Mouse (Mus musculus): ENCODE results near the gene Hsd17b11.
"Not testable (repeated sequence)": the region's sequence is repeated elsewhere in the genome, so short reads cannot be mapped to it uniquely, and the experiment has no call there.

Hsd17b11 gene

GRCm38 (mm10) chr5:103993601-103994000, 28.1 kb downstream of the Hsd17b11 start:
- in situ Hi-C loops (cut with MseI, MboI): no loop called here

GRCm38 (mm10) chr5:103992831-103993230, 28.9 kb downstream of the Hsd17b11 start:
- in situ Hi-C loops (cut with MseI, MboI): no loop called here

GRCm38 (mm10) chr5:103980705-103981560, 40.8 kb downstream of the Hsd17b11 start:
- in situ Hi-C loops (cut with MseI, MboI): no loop called here

DNA sequence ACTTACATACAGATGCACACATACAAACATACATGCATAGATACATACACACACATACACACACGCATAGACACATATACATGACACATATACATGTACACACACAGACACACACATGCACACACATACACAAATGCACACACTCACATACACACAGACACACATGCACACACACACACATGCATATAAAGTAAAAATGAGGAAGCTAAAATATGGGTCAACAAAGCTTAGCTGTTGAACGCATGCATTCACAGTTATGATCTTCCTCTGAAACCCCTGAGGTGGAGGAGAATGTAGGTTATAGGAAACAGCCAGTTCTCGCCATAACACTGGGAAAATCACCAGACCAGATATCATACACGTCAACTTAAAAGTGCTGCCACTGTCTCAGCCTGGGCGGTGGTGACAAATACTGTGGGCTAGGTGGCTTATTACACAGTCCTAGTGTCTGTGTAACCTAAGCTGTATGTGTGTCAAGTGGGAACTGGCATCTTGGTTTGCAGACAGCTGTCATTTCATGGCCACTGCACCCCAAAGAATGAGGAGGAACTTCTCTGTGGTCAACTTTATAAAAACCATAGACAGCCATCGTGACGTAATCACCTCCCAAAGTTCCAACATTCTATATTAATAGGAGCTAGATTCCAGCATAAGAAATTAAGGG, 43.7 kb downstream of the Hsd17b11 start:
- in situ Hi-C loops (cut with MseI, MboI): no loop called here

- in situ Hi-C loops (cut with MseI, MboI): no loop called here
Observed at GRCm38 (mm10) chr5:103977297-103977696, 44.4 kb downstream of the Hsd17b11 start, which contains the start of gene Hsd17b13. Gene Hsd17b13 (minus strand): TSS chr5:103977410.

GRCm38 (mm10) chr5:103975736-103976135, 46.0 kb downstream of the Hsd17b11 start:
- in situ Hi-C loops (cut with MseI, MboI): no loop called here

GRCm38 (mm10) chr5:103972801-103973200, 48.9 kb downstream of the Hsd17b11 start:
- in situ Hi-C loops (cut with MseI, MboI): no loop called here

DNA sequence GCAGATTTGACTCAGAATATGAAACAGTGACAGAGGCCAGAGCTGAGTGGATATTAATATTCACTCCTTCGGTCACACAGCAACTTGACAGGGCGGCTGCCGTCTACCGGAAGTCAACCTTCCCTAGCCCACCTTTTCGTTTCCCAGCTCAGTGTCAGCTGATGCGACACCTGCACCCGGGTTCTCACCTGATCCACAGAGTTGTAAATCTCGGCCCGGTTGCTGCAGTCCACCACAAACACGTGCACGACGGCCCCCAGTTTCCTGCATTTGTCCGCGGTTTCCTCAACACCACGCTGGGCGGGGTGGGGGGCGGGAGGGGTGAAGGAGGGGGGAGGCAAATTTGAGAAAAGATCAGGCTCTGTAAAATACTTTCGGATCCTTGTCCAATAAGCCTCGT, 49.3 kb downstream of the Hsd17b11 start:
- in situ Hi-C loops (cut with MseI, MboI): no loop called here

- in situ Hi-C loops (cut with MseI, MboI): no loop called here
Observed at GRCm38 (mm10) chr5:103971051-103971450, 50.7 kb downstream of the Hsd17b11 start.

DNA sequence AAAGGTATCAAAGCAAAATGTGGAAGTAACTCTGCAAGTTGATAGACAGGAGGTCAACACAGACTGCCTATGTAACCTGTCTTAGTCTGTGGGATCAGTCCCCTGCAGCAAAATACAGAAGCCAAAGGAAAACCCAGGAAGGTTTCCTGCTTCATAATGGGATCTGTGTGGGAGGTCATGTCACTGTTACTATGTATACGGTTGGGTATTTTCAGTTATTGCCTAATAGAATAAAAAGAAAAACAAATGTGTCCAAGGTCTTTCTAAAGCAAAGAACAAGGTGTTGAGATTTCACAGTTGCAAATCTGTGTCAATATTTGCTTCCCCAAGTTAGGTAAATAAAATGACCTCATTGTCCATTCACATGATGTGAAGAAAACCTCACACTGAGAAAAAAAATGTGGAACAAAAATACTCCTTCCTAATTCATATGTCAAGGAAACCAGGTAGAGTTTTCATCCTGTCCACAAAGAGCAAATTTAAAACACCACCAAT, 58.7 kb downstream of the Hsd17b11 start:
- in situ Hi-C loops (cut with MseI, MboI): no loop called here

DNA sequence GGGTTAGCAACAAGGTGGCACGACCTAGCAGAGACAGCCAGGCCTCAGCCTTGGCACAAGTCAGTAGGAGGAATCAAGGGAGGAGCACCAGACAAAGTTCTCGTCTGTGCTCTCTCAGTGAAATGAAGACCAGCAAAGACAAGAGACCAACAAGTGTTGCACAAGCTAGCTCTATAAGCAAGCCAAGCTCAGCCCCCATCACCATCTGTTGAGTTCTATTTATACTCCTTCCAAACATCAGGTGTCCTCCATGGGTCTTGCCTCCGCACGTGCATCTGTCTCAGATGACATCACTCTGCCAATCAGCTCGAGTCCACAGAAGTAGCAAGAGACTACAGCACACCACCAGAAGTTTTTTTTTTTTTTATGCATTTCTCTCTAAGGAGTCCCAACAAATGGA, 67.1 kb downstream of the Hsd17b11 start:
- in situ Hi-C loops (cut with MseI, MboI): no loop called here

- in situ Hi-C loops (cut with MseI, MboI): no loop called here
Observed at GRCm38 (mm10) chr5:103953135-103954083, 68.3 kb downstream of the Hsd17b11 start.

GRCm38 (mm10) chr5:103950138-103950537, 71.6 kb downstream of the Hsd17b11 start:
- in situ Hi-C loops (cut with MseI, MboI): not testable (repeated sequence)

DNA sequence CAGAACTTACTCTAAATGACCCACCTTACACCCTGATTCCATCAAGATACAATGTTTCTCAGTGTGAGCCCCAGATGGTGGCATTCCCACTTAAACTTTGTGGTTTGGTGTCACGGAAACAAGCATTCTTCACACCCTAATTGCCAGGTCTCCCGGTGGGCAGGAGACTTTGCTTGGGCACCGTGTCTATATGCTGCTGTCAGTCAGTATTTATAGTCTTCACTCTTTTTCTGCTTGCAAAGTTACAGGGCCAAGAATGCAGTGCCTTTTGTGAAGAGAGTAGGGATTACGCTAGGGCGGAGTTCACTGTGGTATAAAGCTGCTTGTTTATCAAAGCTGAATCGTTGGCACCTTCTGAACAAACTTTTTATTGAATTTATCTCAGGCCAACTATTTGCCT, 78.5 kb downstream of the Hsd17b11 start:
- in situ Hi-C loops (cut with MseI, MboI): no loop called here

GRCm38 (mm10) chr5:103939856-103940255, 81.9 kb downstream of the Hsd17b11 start:
- in situ Hi-C loops (cut with MseI, MboI): no loop called here

All from mouse trophoblast stem cell (cell line).